Mouse (Mus musculus) layer of hippocampus, adult 9-11 months (tissue): ENCODE measurements around the gene Wbp2.
"Not testable (repeated sequence)": the region's sequence is repeated elsewhere in the genome, so short reads cannot be mapped to it uniquely, and the experiment has no call there.

Experiments used
- DNase-seq: peaks from one replicate; pipeline ENCODE4 v3.0.0; 2022

The Wbp2 gene

GRCm38 (mm10) chr11:116108464-116109137 lies 21.8 kb upstream of the Wbp2 start:
- DNase-seq = no peak

GRCm38 (mm10) chr11:116107777-116108285 lies 21.0 kb upstream of the Wbp2 start:
- no peak for DNase-seq

GRCm38 (mm10) chr11:116106963-116107776 lies 20.4 kb upstream of the Wbp2 start:
- no peak for DNase-seq

GRCm38 (mm10) chr11:116106154-116106962 lies 19.6 kb upstream of the Wbp2 start:
- no peak for DNase-seq

GRCm38 (mm10) chr11:116105065-116105464 lies 18.3 kb upstream of the Wbp2 start:
- no peak for DNase-seq

- DNase-seq = no peak
Measured at GRCm38 (mm10) chr11:116104006-116104646, 17.3 kb upstream of the Wbp2 start.

- no peak for DNase-seq
Measured at GRCm38 (mm10) chr11:116103572-116103971, 16.8 kb upstream of the Wbp2 start.

GRCm38 (mm10) chr11:116102472-116102871 lies 15.7 kb upstream of the Wbp2 start:
- no peak for DNase-seq

- no peak for DNase-seq
Measured at GRCm38 (mm10) chr11:116101931-116102381, 15.2 kb upstream of the Wbp2 start.

- no peak for DNase-seq
Measured at GRCm38 (mm10) chr11:116100839-116101238, 14.0 kb upstream of the Wbp2 start.

- DNase-seq = no peak
Measured at GRCm38 (mm10) chr11:116100385-116100784, 13.6 kb upstream of the Wbp2 start.

GRCm38 (mm10) chr11:116099462-116099861 lies 12.7 kb upstream of the Wbp2 start:
- no peak for DNase-seq

GRCm38 (mm10) chr11:116098711-116099460 lies 12.1 kb upstream of the Wbp2 start:
- no peak for DNase-seq

- DNase-seq = no peak
Measured at GRCm38 (mm10) chr11:116096213-116097108, 9.7 kb upstream of the Wbp2 start.

- no peak for DNase-seq
Measured at GRCm38 (mm10) chr11:116095573-116095972, 8.8 kb upstream of the Wbp2 start.

GRCm38 (mm10) chr11:116093771-116094565 lies 7.2 kb upstream of the Wbp2 start:
- DNase-seq = no peak

GRCm38 (mm10) chr11:116092959-116093358 lies 6.2 kb upstream of the Wbp2 start:
- not testable (repeated sequence) for DNase-seq

GRCm38 (mm10) chr11:116091591-116091990 lies 4.8 kb upstream of the Wbp2 start:
- no peak for DNase-seq

- DNase-seq = no peak
Measured at GRCm38 (mm10) chr11:116089545-116089944, 2.8 kb upstream of the Wbp2 start.
